Mouse (Mus musculus) G1E (cell line): ENCODE measurements around the gene Gna11.

Experiments
- CTCF ChIP-seq: IDR thresholded peaks from 2 replicates; pipeline ENCODE4 v1.5.1; 2012; ENCODE audit warnings: low read depth, low read length, inconsistent platforms, mixed read lengths
- GATA1 ChIP-seq: IDR thresholded peaks from 2 replicates; pipeline ENCODE4 v1.6.1; 2012; ENCODE audit warnings: borderline replicate concordance, low read length, inconsistent platforms, mixed read lengths

DNA sequence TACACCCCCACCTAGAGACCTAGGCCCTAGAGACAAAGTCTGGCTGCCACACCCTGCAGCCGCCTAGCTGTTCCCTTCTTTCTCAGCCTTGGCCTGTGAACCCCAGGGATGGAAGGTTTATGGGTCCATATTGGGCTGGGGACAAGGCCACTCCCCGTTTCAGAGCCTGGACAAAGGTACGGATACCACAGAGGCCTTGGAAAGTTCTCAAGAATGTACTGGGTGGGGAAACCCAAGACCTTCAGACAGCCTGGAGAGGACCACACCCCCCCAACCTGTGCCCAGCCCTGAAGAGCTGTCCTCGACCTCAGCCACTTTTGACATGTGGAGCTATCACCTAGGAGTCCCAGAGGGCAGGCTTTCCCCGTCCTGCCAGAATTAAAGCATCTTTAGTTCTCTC is 4.0 kb upstream of the Gna11 start:
- TF ChIP-seq CTCF (no peak), GATA1 (no peak)
